Mouse (Mus musculus): Measurements from ENCODE around the gene Npas3.

- no peak for TF ChIP-seq CTCF (IDR thresholded peaks at IDR 0.05; ENCODE audit: borderline replicate concordance, control insufficient read depth, extremely low read depth, insufficient read depth, low read length, poor library complexity)
- TF ChIP-seq POLR2A (IDR thresholded peaks at IDR 0.05; ENCODE audit: control insufficient read depth, extremely low read depth, insufficient read depth, low read length, poor library complexity) = no peak
These were observed 519.9 kb downstream of the Npas3 start for GRCm38 (mm10) chr12:53768392-53768791.
